Mouse (Mus musculus) forebrain, embryonic 11.5 days (tissue): Measurements from ENCODE around the gene Mycbp2. TPM values are rescaled to one million over a fixed set of nuclear protein-coding genes. Genes with fewer than 3 reads are reported as not detected.

Experiments used
- ATAC-seq: fragments of 200-750 bp; cut with Nextera tagmentation; replicated peaks from 2 replicates; pipeline ENCODE4 v1.8.0; 2017; ENCODE audit warnings: moderate TSS enrichment; ENCODE audit not compliant: low FRiP score
- DNase-seq: peaks from one replicate; pipeline ENCODE4 v3.0.0-alpha.2; 2017; ENCODE audit warnings: low spot score
- H3K27ac ChIP-seq: fragments of 300-500 bp; sonication (generic); 2 replicates; pipeline ENCODE4 v1.5.1; 2014; ENCODE audit warnings: low read depth, low read length
- H3K27me3 ChIP-seq: fragments of 300-500 bp; sonication (generic); 2 replicates; pipeline ENCODE4 v1.6.1; 2014; ENCODE audit warnings: mild to moderate bottlenecking, low read length, mixed read lengths; ENCODE audit not compliant: control insufficient read depth, insufficient read depth
- H3K36me3 ChIP-seq: fragments of 300-500 bp; sonication (generic); 2 replicates; pipeline ENCODE4 v1.6.1; 2014; ENCODE audit warnings: mild to moderate bottlenecking, low read length, moderate library complexity, mixed read lengths; ENCODE audit not compliant: control insufficient read depth, insufficient read depth
- H3K4me1 ChIP-seq: fragments of 300-500 bp; sonication (generic); replicated peaks from 2 replicates; pipeline ENCODE4 v1.6.1; 2014; ENCODE audit warnings: low read length, mixed read lengths; ENCODE audit not compliant: control insufficient read depth, insufficient read depth
- H3K4me2 ChIP-seq: fragments of 300-500 bp; sonication (generic); 2 replicates; pipeline ENCODE4 v1.6.1; 2014; ENCODE audit warnings: low read depth, mild to moderate bottlenecking, low read length, moderate library complexity, mixed read lengths; ENCODE audit not compliant: severe bottlenecking
- H3K4me3 ChIP-seq: fragments of 300-500 bp; sonication (generic); 2 replicates; pipeline ENCODE4 v1.5.1; 2014; ENCODE audit warnings: low read depth, low read length
- H3K9ac ChIP-seq: fragments of 300-500 bp; sonication (generic); 2 replicates; pipeline ENCODE4 v1.6.1; 2014; ENCODE audit warnings: low read length
- H3K9me3 ChIP-seq: fragments of 300-500 bp; sonication (generic); 2 replicates; pipeline ENCODE4 v1.6.1; 2016; ENCODE audit warnings: low read length, mixed read lengths; ENCODE audit not compliant: control insufficient read depth
- WGBS: fragments of 180-500 bp; shearing (Covaris S2); extraction: QIAGEN DNeasy Blood & Tissue Kit; methylation state at CpG from one replicate; pipeline ENCODE4 v1.1.7; 2014; 5-methylcytosine and 5-hydroxymethylcytosine counted together
- polyA plus RNA-seq: library from polyadenylated mRNA; unstranded; fragments of >200 nt; fragmentation: Nextera tagmentation; extraction: Ambion mirVana; gene quantifications from 2 replicates; pipeline ENCODE4 v1.2.1, GENCODE M21; 2014

Mycbp2 gene
- polyA plus RNA-seq, 1 experiment from 2014 or later, result 29.1 TPM

DNA sequence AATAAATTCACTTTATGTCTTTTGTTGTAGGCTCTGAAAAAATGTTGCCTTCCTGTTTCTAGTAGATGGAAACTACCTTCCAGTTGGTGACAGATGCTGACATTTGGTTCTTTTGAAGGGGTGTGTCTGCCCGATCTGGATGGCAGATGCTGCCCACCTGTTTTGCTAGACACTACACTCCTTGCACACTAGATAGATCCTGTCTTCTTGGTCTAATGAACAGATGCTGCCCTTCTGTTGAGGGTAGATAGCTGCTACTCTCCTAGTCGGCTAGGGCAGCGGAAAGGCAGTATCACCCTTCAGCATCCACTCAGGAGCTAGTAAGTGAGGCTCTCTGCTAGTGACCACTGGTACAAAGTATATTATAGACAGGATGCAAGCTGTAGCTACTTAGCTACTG, 9.5 kb upstream of the Mycbp2 start:
- Histone ChIP-seq H3K9ac (no peak overlapping the region), H3K4me3 (no peak overlapping the region), H3K4me1 (peaks cover 2% of the 10 kb centered on the region), H3K9me3 (no peaks in the 10 kb centered on the region), H3K36me3 (no peaks in the 10 kb centered on the region), H3K27ac (no peak overlapping the region), H3K27me3 (no peaks in the 10 kb centered on the region), H3K4me2 (no peak overlapping the region)
- peak; percentile 65; the same call in 1 of the 2 replicates for ATAC-seq
- WGBS, result 77% methylated on average over 3 of the region's 3 CpGs
- DNase-seq, result no peak

DNA sequence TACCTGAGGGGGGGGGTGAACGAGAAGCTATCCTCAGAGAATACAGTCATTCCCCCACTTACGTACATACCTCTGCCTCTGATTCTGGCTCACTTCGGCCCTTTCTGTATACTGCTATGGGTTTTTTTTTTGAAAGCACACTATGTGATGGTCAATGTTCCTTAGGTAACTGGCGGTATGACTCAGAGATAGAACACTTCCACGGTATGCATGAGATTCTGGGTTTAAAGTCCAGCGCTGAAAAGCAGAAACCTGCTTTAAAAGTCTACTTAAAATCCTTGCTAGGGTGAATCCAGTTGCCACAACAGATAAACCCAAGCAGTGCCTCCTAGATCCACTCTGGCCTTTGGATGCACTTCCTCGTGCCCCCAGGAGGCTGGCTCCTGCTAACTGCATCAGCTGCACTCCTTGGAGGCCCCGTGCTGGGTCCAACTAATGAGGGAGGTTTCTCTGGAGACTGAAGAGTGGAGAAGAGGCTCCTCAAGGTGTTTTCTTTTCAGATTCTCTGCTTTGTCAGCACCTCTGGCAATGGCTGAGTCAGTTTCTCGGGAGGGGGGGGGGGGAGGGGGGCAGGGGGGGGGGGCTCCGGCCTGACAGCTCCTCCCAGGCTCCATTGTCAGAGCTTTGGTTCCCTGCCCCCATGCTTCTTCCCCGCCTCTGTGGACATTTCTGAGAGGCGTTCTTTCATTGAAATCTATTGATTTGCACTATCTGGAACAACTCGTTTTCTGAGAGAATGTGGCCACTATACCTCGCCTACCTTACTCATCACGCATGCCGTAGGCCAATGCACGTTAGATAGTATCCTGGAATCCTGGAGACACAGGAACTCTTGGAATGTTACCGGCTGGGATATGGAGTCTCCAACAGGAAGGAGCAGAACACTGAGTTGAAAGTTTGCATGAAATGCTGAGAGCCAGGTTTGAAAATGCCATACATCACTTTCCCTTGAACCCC, 8.1 kb upstream of the Mycbp2 start:
- Histone ChIP-seq H3K27ac (no peak overlapping the region), H3K4me2 (peak overlapping the region; percentile 27; the same call in 1 of the 2 replicates), H3K36me3 (no peaks in the 10 kb centered on the region), H3K27me3 (no peaks in the 10 kb centered on the region), H3K9me3 (no peaks in the 10 kb centered on the region), H3K4me1 (peaks cover 4% of the 10 kb centered on the region), H3K9ac (no peak overlapping the region), H3K4me3 (no peak overlapping the region)
- peak; percentile 56 for DNase-seq
- ATAC-seq, result peak; percentile 61
- 29% methylated on average over 16 of the region's 18 CpGs for WGBS

DNA sequence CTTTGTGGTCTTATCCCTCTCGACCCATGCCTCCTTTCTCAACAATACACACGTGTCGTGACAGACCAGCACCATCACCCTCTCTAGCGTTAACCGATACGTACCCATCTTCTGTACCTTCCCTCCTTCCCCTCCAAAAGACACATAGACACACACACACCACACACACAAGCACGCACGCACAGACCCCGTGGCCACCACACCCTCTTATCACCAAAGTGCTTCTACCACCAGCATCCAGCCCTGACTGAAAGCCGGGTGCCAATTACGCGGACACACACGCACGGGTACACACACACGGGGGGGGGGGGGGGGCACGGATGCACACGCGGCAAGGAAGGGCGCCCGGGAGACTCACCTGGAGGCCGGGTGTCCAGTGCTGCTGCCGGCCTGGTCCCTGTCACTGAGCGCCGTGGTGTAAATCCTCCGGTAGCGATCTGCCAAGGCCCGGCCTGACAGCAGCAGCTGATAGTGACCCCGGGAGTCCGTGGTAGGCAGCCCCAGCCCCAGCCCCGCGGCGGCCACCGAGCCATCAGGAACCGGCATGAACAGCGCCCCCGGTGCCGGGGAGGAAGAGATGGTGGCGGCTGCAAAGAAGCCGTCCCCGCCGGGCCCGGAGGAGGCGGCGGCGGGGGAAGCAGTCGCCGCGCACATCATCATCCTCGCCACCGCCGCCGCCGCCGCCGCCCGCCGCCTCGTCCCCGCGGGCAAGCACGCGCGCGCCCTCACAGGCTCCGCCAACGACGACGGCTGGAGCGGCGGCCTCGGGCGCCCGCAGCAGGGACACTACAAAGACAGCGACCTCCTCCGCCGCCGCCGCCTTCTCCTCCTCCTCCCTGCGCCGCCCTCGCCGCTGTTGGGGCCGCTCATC, 521 bp downstream of the Mycbp2 start:
- peak overlapping the region; percentile 74 for H3K4me3 ChIP-seq
- H3K4me1 ChIP-seq, result 0 out of 2 replicates have a peak, but pooled peaks cover 2% of the 10 kb centered on the region
- peak; percentile 66 for ATAC-seq
- H3K36me3 ChIP-seq, result no peaks in the 10 kb centered on the region
- under 1% methylated on average over 58 of the region's 83 CpGs for WGBS
- H3K9me3 ChIP-seq, result no peaks in the 10 kb centered on the region
- no peaks in the 10 kb centered on the region for H3K27me3 ChIP-seq
- peak overlapping the region; percentile 91 for H3K27ac ChIP-seq
- peak; percentile 85 for DNase-seq
- peak overlapping the region; percentile 62 for H3K4me2 ChIP-seq
- peak overlapping the region; percentile 80 for H3K9ac ChIP-seq

DNA sequence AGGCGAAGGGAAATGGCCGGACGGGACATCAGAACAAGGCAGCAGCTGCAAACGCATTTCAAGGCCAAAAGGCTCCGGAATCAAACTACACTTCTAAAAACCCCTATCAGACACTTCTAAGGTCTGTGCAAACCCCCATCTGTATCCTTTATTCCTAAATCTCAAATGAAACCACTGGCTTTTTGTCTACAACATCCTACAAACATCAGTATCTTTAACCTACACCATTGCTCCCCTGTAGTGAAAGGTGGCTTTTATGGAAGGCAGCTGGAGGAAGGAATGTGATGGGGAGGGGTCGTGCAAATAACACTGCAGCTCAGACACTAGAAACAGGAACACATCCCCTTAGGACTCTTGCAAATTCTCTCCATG, 1.1 kb downstream of the Mycbp2 start:
- Histone ChIP-seq H3K4me2 (peak overlapping the region; percentile 62), H3K9ac (peak overlapping the region; percentile 80), H3K4me1 (0 out of 2 replicates have a peak, but pooled peaks cover 2% of the 10 kb centered on the region), H3K27me3 (no peaks in the 10 kb centered on the region), H3K36me3 (no peaks in the 10 kb centered on the region), H3K4me3 (peak overlapping the region; percentile 74), H3K27ac (no peak overlapping the region), H3K9me3 (no peaks in the 10 kb centered on the region)
- no peak for ATAC-seq
- DNase-seq, result no peak
- WGBS, result 7% methylated on average over 6 of the region's 6 CpGs

DNA sequence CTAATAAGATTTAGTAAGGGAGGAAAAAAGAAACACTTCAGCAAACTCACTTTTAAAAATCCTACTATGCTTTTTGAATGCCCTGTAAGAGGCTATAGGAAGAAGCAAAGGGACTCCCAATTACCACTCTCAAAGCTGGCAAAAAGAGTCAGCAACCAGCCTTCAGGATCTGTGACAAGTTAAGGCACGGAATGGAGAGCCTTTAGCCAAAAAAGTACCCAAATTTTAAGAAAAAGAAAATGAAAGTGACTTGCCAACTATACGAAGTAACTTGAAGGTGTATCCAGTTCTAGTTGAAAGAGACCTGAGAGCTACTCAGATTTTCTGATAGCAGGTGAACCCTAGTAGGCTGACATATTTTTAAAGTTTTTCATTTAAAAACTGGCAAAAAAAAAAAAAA, 1.6 kb downstream of the Mycbp2 start:
- WGBS, result 51% methylated on average over 2 of the region's 2 CpGs

DNA sequence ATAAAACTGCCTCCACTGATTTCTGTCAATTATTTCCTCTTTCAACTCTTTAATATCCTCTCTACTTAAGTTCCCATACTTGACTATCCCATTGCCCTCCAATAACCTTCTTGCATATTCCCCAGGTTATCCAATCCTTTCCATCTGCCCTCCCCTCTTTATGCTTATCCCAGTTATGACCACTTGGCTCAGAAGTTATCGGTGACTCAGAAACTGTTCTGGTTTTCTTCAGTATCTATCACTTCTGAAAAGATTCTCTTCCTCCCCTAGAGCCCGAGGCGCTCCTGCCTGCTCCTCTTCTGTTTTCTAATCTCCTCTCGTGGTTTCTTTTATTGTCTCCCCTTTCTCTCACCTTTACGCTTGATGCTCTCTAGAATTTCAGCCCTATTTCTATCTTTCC, 2.8 kb downstream of the Mycbp2 start:
- Histone ChIP-seq H3K4me3 (no peak overlapping the region), H3K9ac (no peak overlapping the region), H3K27me3 (no peaks in the 10 kb centered on the region), H3K4me2 (no peak overlapping the region), H3K36me3 (no peaks in the 10 kb centered on the region), H3K4me1 (no peaks in the 10 kb centered on the region), H3K9me3 (no peaks in the 10 kb centered on the region), H3K27ac (no peak overlapping the region)
- ATAC-seq, result no peak
- 68% methylated on average over 5 of the region's 5 CpGs for WGBS
- DNase-seq, result no peak

More for the DNA sequence above, 1.6 kb downstream of the Mycbp2 start:
- H3K9me3 ChIP-seq, result no peaks in the 10 kb centered on the region
- H3K36me3 ChIP-seq, result no peaks in the 10 kb centered on the region
- peak overlapping the region; percentile 74 for H3K4me3 ChIP-seq
- no peak overlapping the region for H3K27ac ChIP-seq
- DNase-seq, result no peak
- no peak overlapping the region for H3K9ac ChIP-seq
- peak overlapping the region; percentile 62 for H3K4me2 ChIP-seq
- 0 out of 2 replicates have a peak, but pooled peaks cover under 1% of the 10 kb centered on the region for H3K4me1 ChIP-seq
- H3K27me3 ChIP-seq, result no peaks in the 10 kb centered on the region
- ATAC-seq, result no peak

DNA sequence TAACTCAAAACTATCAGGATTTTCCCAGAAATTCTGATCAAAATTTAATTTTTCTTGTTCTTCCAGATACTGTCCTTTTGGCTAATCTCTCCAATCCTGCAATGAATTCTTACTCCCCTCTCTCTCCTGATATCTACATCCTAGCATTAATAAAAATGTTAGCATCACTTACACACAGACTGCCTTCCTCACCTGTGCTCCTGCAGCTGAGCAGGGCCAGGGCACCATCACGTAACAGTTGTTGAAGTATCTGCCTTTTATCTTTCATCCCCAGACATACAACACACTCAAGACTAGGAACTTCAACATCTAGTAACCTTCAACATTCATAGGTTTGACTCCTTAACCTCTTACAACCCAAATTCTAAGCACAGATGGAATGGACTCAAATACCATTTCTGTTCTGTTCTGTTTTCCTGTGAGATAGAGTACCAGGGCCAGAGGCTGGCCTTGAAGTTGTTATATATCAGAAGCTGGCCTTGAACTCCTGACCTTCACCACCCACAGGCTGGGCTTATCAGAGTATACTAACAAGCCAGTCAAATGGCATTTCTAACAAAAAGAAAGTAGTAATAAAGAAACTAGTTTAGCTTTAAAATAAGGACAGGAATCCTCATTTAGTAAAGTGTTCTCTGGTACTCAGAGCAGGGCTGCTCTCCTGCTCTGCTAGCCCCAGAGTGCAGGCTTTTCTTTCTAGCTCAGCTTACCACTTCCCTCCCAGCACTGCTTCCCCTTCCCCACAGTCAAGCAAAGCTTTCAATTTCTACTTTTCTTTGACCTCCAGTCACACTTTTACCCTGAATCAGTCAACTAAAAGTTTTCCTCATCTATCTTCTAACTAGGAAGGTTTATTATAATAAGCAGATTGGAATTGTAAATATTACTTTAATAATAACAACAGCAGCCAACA, 5.0 kb downstream of the Mycbp2 start:
- 94% methylated on average over 1 of the region's 1 CpGs for WGBS
- ATAC-seq, result no peak

DNA sequence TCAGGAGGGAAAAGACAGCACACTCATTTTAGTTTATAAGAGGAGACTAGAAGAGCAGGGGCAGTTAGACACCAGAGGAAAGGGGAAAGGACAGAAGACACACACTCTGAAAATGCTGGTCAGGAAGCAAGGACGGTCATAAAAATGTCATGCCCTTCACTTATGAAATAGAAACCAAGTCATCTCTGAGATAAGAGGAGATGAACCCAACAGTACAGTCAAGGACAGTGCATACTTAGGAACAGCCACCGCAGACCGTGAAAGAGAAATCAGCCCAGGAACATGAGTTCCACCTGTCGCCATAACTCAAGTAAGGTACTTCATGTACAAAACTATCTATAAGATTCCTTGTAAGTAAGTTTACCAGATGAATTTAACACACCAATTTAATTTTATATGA, 33.7 kb downstream of the Mycbp2 start:
- H3K27me3 ChIP-seq, result no peaks in the 10 kb centered on the region
- 96% methylated on average over 4 of the region's 4 CpGs for WGBS
- no peak overlapping the region for H3K27ac ChIP-seq
- no peak overlapping the region for H3K9ac ChIP-seq
- no peaks in the 10 kb centered on the region for H3K4me1 ChIP-seq
- no peaks in the 10 kb centered on the region for H3K9me3 ChIP-seq
- H3K36me3 ChIP-seq, result peaks cover 8% of the 10 kb centered on the region; the same call in 1 of the 2 replicates
- no peak for ATAC-seq
- H3K4me3 ChIP-seq, result no peak overlapping the region
- H3K4me2 ChIP-seq, result no peak overlapping the region
- DNase-seq, result no peak

More for the DNA sequence above, 5.0 kb downstream of the Mycbp2 start:
- H3K27ac ChIP-seq, result no peak overlapping the region
- no peak for DNase-seq
- no peak overlapping the region for H3K9ac ChIP-seq
- no peaks in the 10 kb centered on the region for H3K4me1 ChIP-seq
- H3K4me2 ChIP-seq, result no peak overlapping the region
- no peak overlapping the region for H3K4me3 ChIP-seq
- no peaks in the 10 kb centered on the region for H3K9me3 ChIP-seq
- H3K36me3 ChIP-seq, result no peaks in the 10 kb centered on the region
- H3K27me3 ChIP-seq, result no peaks in the 10 kb centered on the region
